Comparison of ENCODE assay signal across 12 mouse cellular contexts in the genomic region with DNA sequence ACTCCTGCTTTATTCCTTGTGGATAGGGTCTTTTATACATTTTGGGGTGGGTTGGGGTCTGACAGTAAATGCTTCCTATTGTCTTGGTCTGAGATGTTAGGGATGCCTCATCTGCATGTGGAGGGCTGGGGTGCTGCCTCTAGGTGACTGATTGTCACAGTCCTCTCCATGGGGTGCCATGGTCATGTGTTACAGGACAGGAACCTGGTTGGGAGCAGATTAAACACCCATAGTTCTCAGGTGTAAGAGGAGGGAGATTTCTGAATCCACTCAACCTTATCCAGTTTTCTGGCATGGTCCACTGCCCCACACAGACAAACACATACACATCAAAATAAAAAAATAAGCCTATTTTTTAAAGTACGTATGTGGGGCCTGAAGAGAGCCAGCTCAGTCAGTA. TPM values are rescaled to one million over a fixed set of nuclear protein-coding genes. Genes with fewer than 3 reads are reported as not detected.
DNase-seq lines count a peak whose midpoint lies in the region; ATAC-seq and TF ChIP-seq lines count a peak whose summit lies in the region.
"Had no signal": no experiment of that assay in that cellular context is flagged by ENCODE, and none has a peak within 500 bp of the region (broad histone marks: within the 10 kb centered on the region; RNA-seq: fewer than 3 reads in every experiment).

No protein-coding gene starts in this region.

- peak overlapping the region; percentile 76 for H3K27ac ChIP-seq in heart, embryonic 15.5 days
- peak overlapping the region; percentile 66 for H3K27ac ChIP-seq in lung, embryonic 16.5 days (ENCODE audit: low read length)
- 0 out of 2 replicates have a peak overlapping the region, but pooled peaks have one; percentile 24 for H3K27ac ChIP-seq in intestine, postnatal 0 days (ENCODE audit: low read depth, low read length)
- peak overlapping the region; percentile 12; the same call in 1 of the 2 replicates for H3K27ac ChIP-seq in stomach, embryonic 14.5 days (ENCODE audit: low read length)
- H3K27ac ChIP-seq: forebrain, embryonic 13.5 days; heart, embryonic 10.5 days; limb, embryonic 12.5 days had no signal

- H3K27me3 ChIP-seq in heart, embryonic 15.5 days: no peaks in the 10 kb centered on the region
- H3K27me3 ChIP-seq in lung, embryonic 16.5 days (ENCODE audit: control insufficient read depth, insufficient read depth, low read depth, low read length): no peaks in the 10 kb centered on the region
- no peaks in the 10 kb centered on the region for H3K27me3 ChIP-seq in intestine, postnatal 0 days (replicated peaks; ENCODE audit: control insufficient read depth, insufficient read depth, low read length)
- no peaks in the 10 kb centered on the region for H3K27me3 ChIP-seq in stomach, embryonic 14.5 days (ENCODE audit: control insufficient read depth, insufficient read depth, low read length)
- H3K27me3 ChIP-seq: forebrain, embryonic 13.5 days; limb, embryonic 12.5 days had no signal

- H3K36me3 ChIP-seq in heart, embryonic 15.5 days: no peaks in the 10 kb centered on the region
- H3K36me3 ChIP-seq in lung, embryonic 16.5 days (ENCODE audit: control insufficient read depth, insufficient read depth, low read length): no peaks in the 10 kb centered on the region
- 0 out of 2 replicates have a peak, but pooled peaks cover 8% of the 10 kb centered on the region for H3K36me3 ChIP-seq in intestine, postnatal 0 days (ENCODE audit: control insufficient read depth, insufficient read depth)
- no peaks in the 10 kb centered on the region for H3K36me3 ChIP-seq in stomach, embryonic 14.5 days (ENCODE audit: control insufficient read depth, insufficient read depth, low read length)
- H3K36me3 ChIP-seq: limb, embryonic 12.5 days had no signal

- peak overlapping the region; percentile 16 for H3K4me3 ChIP-seq in heart, embryonic 15.5 days
- H3K4me3 ChIP-seq in lung, embryonic 16.5 days (ENCODE audit: low read length): no peak overlapping the region
- no peak overlapping the region for H3K4me3 ChIP-seq in intestine, postnatal 0 days (ENCODE audit: low read depth, low read length)
- H3K4me3 ChIP-seq in stomach, embryonic 14.5 days (ENCODE audit: low read depth, low read length): no peak overlapping the region
- H3K4me3 ChIP-seq: forebrain, embryonic 13.5 days; limb, embryonic 12.5 days; myocyte had no signal

- H3K9ac ChIP-seq in heart, embryonic 15.5 days: peak overlapping the region; percentile 12; the same call in 1 of the 2 replicates
- H3K9ac ChIP-seq in lung, embryonic 16.5 days (ENCODE audit: low read length): peak overlapping the region; percentile 30
- no peak overlapping the region for H3K9ac ChIP-seq in intestine, postnatal 0 days (ENCODE audit: low read depth, low read length)
- H3K9ac ChIP-seq in stomach, embryonic 14.5 days (replicated peaks; ENCODE audit: low read depth, low read length): no peak overlapping the region
- H3K9ac ChIP-seq: forebrain, embryonic 13.5 days; limb, embryonic 12.5 days had no signal

- ATAC-seq in heart, embryonic 15.5 days (replicated peaks; ENCODE audit: insufficient number of reproducible peaks, insufficient read depth, low FRiP score, low read depth): no peak
- ATAC-seq in lung, embryonic 16.5 days (ENCODE audit: low read depth): no peak
- 0 out of 2 replicates have a peak, but pooled peaks have one; percentile 14 for ATAC-seq in intestine, postnatal 0 days
- no peak for ATAC-seq in stomach, embryonic 14.5 days (ENCODE audit: insufficient number of reproducible peaks, insufficient read depth, low FRiP score, low read depth)
- ATAC-seq: forebrain, embryonic 13.5 days had no signal

- peak overlapping the region; percentile 54 for H3K4me2 ChIP-seq in heart, embryonic 15.5 days
- H3K4me2 ChIP-seq in lung, embryonic 16.5 days (ENCODE audit: low read depth, low read length): peak overlapping the region; percentile 38
- H3K4me2 ChIP-seq in intestine, postnatal 0 days (replicated peaks; ENCODE audit: low read depth): peak overlapping the region; percentile 53
- H3K4me2 ChIP-seq in stomach, embryonic 14.5 days (replicated peaks; ENCODE audit: low read depth, low read length): 0 out of 2 replicates have a peak overlapping the region, but pooled peaks have one; percentile 17
- H3K4me2 ChIP-seq: forebrain, embryonic 13.5 days had no signal

- WGBS in heart, embryonic 15.5 days: 68% methylated on average over 1 of the region's 1 CpGs
- 55% methylated on average over 1 of the region's 1 CpGs for WGBS in lung, embryonic 16.5 days
- 81% methylated on average over 1 of the region's 1 CpGs for WGBS in intestine, postnatal 0 days
- WGBS in stomach, embryonic 14.5 days: 87% methylated on average over 1 of the region's 1 CpGs

- DNase-seq in heart, adult 11 months: no peak
- no peak for DNase-seq in lung, postnatal 36 days
- no peak for DNase-seq in adrenal gland, postnatal 4 days (ENCODE audit: low spot score in 2 of 2)
- DNase-seq in right cerebral cortex, postnatal 10 days (ENCODE audit: low spot score in 2 of 2): no peak

- H3K4me1 ChIP-seq in heart, embryonic 15.5 days (replicated peaks): peaks cover 51% of the 10 kb centered on the region
- peaks cover 51% of the 10 kb centered on the region for H3K4me1 ChIP-seq in lung, embryonic 16.5 days (replicated peaks; ENCODE audit: control insufficient read depth, insufficient read depth, low read length)
- H3K4me1 ChIP-seq in intestine, postnatal 0 days (replicated peaks; ENCODE audit: control insufficient read depth, insufficient read depth, low read length): 0 out of 2 replicates have a peak, but pooled peaks cover 3% of the 10 kb centered on the region
- H3K4me1 ChIP-seq in stomach, embryonic 14.5 days (ENCODE audit: control insufficient read depth, insufficient read depth, low read length): peaks cover 28% of the 10 kb centered on the region

- TF ChIP-seq CTCF in intestine, postnatal 0 days (IDR thresholded peaks at IDR 0.05; ENCODE audit: low read depth): no peak

- H3K9me3 ChIP-seq in heart, embryonic 15.5 days (replicated peaks): no peaks in the 10 kb centered on the region
- no peaks in the 10 kb centered on the region for H3K9me3 ChIP-seq in lung, embryonic 16.5 days (ENCODE audit: control insufficient read depth, low read length)
- H3K9me3 ChIP-seq in intestine, postnatal 0 days (ENCODE audit: control insufficient read depth): no peaks in the 10 kb centered on the region
- no peaks in the 10 kb centered on the region for H3K9me3 ChIP-seq in stomach, embryonic 14.5 days (ENCODE audit: control insufficient read depth, low read depth, low read length)
- H3K9me3 ChIP-seq: forebrain, embryonic 13.5 days; heart, embryonic 10.5 days; limb, embryonic 12.5 days had no signal

RNA-seq across cellular contexts. Expression of gene Ralb, which starts 12.1 kb away (rescaled TPM):
- polyA plus RNA-seq in heart, embryonic 15.5 days (2015; fragmentation: Nextera tagmentation; extraction: Ambion mirVana): 134 and 137 TPM in 2 replicates
- polyA plus RNA-seq in lung, embryonic 16.5 days (2015; fragmentation: Nextera tagmentation; extraction: Ambion mirVana): 252 TPM in 2 replicates
- 145 and 152 TPM in 2 replicates for polyA plus RNA-seq in intestine, postnatal 0 days (2015; fragmentation: Nextera tagmentation; extraction: Ambion mirVana)
- 103 and 128 TPM in 2 replicates for polyA plus RNA-seq in stomach, embryonic 14.5 days (2014; fragmentation: Nextera tagmentation; extraction: Ambion mirVana)
- 10 to 100 TPM; 69.3 to 76.0 TPM for total RNA-seq in adrenal gland, postnatal 4 days (2021)

RNA-seq across cellular contexts. Expression of gene Tmem185b, which starts 33.5 kb away (rescaled TPM):
- 20.1 and 21.0 TPM in 2 replicates for polyA plus RNA-seq in heart, embryonic 15.5 days (2015; fragmentation: Nextera tagmentation; extraction: Ambion mirVana)
- polyA plus RNA-seq in lung, embryonic 16.5 days (2015; fragmentation: Nextera tagmentation; extraction: Ambion mirVana): 30.6 and 32.7 TPM in 2 replicates
- polyA plus RNA-seq in intestine, postnatal 0 days (2015; fragmentation: Nextera tagmentation; extraction: Ambion mirVana): 21.6 and 25.1 TPM in 2 replicates
- 22.8 and 23.9 TPM in 2 replicates for polyA plus RNA-seq in stomach, embryonic 14.5 days (2014; fragmentation: Nextera tagmentation; extraction: Ambion mirVana)
- total RNA-seq in adrenal gland, postnatal 4 days (2021): 10 to 100 TPM; 20.3 to 21.3 TPM

Comparison
In these comparisons a context has a peak if more than half of its experiments do, and no peak if none do; other contexts are left out.
1. H3K27ac ChIP-seq: peak in every context shown above with its lines; median percentile 76 in heart, embryonic 15.5 days; 66 in lung, embryonic 16.5 days; 24 in intestine, postnatal 0 days; 12 in stomach, embryonic 14.5 days.
2. H3K9ac ChIP-seq: peak in heart, embryonic 15.5 days (single experiment) and lung, embryonic 16.5 days (single experiment); none in intestine, postnatal 0 days (single experiment) and stomach, embryonic 14.5 days (single experiment).
3. Peak in every context shown above with its lines, with median percentiles within 50 percentile points of each other: H3K4me2 ChIP-seq.